Mouse (Mus musculus): ENCODE results near the gene Slpi.
"Not testable (repeated sequence)": the region's sequence is repeated elsewhere in the genome, so short reads cannot be mapped to it uniquely, and the experiment has no call there.

The Slpi gene

DNA sequence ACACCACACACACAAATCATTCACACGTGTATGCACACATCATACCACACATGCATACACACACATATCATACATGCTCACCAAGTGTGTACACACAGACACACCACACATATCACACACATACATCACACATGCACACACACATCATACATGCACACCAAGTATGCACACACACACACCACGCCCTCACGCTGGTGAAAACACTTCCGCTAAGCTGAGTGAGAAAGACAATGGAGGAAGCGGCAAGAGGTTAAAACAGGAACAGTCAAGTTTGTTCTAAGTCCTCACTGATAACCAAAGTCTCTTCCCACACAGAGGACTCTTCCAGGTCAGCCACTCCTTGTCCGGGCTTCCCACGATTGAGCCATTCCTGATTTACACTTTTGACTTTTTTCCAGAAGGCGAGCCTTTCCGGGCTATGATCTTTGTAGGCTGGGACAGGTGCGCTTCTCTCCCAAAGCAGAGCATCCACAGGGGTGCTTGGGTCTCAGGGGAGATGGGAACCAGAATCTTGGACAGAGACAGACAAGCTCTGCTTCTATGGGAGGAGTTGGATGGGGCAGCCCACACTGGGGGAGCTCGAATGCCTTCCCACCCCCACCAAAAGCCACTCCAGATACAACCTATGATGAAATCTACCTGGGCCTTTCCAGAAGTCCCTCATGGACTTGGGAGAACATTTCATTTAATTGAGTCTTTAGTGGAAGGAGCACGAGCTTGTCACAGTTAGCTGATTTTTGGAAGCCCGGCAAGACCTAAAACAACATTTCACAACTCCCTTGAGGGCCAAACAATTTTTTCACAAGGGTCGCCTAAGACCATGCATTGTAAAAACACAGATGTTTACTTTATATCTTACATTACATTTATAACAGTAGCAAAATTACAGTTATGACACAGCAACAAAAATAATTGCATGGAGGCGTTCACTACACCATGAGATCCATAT is 11.1 kb downstream of the Slpi start:
- DNase-seq (ENCODE audit: low read depth, low spot score) = no peak

GRCm38 (mm10) chr2:164373187-164373586 is 15.7 kb downstream of the Slpi start:
- DNase-seq (ENCODE audit: low read depth, low spot score) = no peak

GRCm38 (mm10) chr2:164372408-164373053 is 16.4 kb downstream of the Slpi start:
- no peak for DNase-seq (ENCODE audit: low read depth, low spot score)

GRCm38 (mm10) chr2:164371371-164371770 is 17.5 kb downstream of the Slpi start:
- no peak for DNase-seq (ENCODE audit: low read depth, low spot score)

- DNase-seq (ENCODE audit: low read depth, low spot score) = no peak
Observed at GRCm38 (mm10) chr2:164368620-164369105, 20.2 kb downstream of the Slpi start.

- no peak for DNase-seq (ENCODE audit: low read depth, low spot score)
Observed at GRCm38 (mm10) chr2:164366947-164367346, 21.9 kb downstream of the Slpi start.

- no peak for DNase-seq (ENCODE audit: low read depth, low spot score)
Observed at GRCm38 (mm10) chr2:164360974-164361657, 27.8 kb downstream of the Slpi start.

- DNase-seq (ENCODE audit: low read depth, low spot score) = no peak
Observed at GRCm38 (mm10) chr2:164359668-164360067, 29.2 kb downstream of the Slpi start.

GRCm38 (mm10) chr2:164359031-164359430 is 29.9 kb downstream of the Slpi start:
- no peak for DNase-seq (ENCODE audit: low read depth, low spot score)

- no peak for DNase-seq (ENCODE audit: low read depth, low spot score)
Observed at GRCm38 (mm10) chr2:164358373-164358772, 30.5 kb downstream of the Slpi start.

- DNase-seq (ENCODE audit: low read depth, low spot score) = no peak
Observed at GRCm38 (mm10) chr2:164356177-164356967, 32.5 kb downstream of the Slpi start.

GRCm38 (mm10) chr2:164353356-164353755 is 35.5 kb downstream of the Slpi start:
- no peak for DNase-seq (ENCODE audit: low read depth, low spot score)

- DNase-seq (ENCODE audit: low read depth, low spot score) = no peak
Observed at GRCm38 (mm10) chr2:164352697-164353096, 36.2 kb downstream of the Slpi start.

DNA sequence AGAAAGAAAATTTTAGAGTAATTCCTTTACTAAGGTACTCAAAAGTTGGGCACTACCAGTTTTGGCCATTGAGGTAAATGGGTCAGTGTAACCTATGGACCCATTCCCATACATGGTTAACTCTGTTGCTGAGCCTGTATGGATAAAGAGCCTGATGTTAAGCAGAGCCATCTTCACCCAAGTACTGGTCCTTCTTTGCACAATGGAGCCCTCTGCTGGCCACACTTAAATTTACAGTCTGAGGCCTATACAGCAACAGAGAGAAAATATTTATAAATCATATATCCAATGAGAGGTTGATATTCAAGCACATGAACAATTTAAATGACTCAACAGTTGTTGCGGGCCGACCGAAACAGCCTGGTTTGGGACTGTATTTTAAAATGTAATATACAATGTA is 39.9 kb downstream of the Slpi start:
- DNase-seq (ENCODE audit: low read depth, low spot score) = peak; percentile 11

GRCm38 (mm10) chr2:164347697-164348096 is 41.2 kb downstream of the Slpi start:
- not testable (repeated sequence) for DNase-seq (ENCODE audit: low read depth, low spot score)

GRCm38 (mm10) chr2:164343732-164344131 is 45.2 kb downstream of the Slpi start:
- DNase-seq (ENCODE audit: low read depth, low spot score) = not testable (repeated sequence)

- DNase-seq (ENCODE audit: low read depth, low spot score) = not testable (repeated sequence)
Observed at GRCm38 (mm10) chr2:164332440-164332839, 56.5 kb downstream of the Slpi start, which contains the start of gene Svs5. Gene Svs5, plus strand, starts transcription at chr2:164332740.

DNA sequence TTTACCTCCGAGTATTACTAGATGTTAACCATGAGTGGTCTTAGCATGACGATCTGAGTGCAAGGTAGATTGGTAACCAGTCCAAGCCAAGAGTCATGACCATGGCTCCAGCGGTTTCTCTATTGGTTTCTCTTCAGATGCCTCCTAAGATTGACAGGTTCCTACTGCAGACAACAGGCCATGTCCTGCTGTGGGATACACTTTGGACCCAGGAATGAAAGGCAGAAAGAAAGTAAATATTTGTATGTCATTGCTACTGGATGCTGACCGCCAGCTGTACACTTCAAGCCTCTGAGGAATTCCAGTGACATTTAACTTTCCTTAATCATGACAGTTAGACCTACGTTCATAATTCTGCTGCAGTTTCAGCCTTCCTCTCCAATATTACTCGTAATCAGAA is 67.9 kb downstream of the Slpi start:
- no peak for DNase-seq (ENCODE audit: low read depth, low spot score)

DNA sequence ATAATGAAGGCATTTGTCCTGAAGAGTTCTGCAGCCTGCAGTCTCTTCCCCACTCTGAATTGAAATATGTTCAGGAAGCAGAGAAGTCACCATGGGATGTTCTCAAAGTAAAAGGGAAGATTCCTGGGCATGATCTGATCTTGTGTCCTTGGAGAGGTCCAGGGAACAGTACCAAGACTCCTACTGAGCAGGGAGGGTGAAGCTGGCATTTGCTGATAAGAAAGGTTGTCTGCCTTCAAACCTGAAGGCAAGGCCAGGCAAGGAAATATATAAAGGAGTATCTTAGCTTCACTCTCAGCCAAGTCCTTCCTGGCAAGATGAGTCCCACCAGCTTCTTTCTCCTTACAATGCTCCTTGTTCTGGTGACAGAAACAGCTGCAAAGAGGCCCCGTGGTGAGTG is 72.4 kb downstream of the Slpi start, which contains the start of gene Svs6:
Gene Svs6 (plus strand): TSS at position 301 of the 400 bp plus-strand sequence.
- DNase-seq (ENCODE audit: low read depth, low spot score) = not testable (repeated sequence)

DNA sequence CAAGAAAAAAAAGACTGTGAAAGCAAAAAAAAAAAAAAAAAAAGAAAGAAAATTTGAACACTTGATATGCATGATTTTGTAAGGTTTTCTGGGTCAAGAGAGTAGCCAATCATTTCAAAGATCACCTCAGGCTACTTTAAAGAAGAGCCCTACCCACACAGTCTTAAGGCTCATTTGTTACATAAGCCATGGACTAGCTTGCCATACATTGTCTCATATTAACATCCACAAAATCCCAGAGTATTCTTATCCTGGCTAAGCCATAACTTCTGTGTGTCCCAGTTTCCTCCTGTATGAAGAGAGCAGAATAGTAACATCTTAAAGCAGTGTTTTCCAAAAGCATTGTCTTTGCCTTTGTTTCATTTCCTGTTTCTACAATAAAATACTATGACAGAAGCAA is 73.4 kb downstream of the Slpi start:
- DNase-seq (ENCODE audit: low read depth, low spot score) = not testable (repeated sequence)

- no peak for DNase-seq (ENCODE audit: low read depth, low spot score)
Observed at GRCm38 (mm10) chr2:164312599-164312998, 76.3 kb downstream of the Slpi start.
